Mouse (Mus musculus): ENCODE measurements at regions not wholly inside any gene's neighbourhood (a gene's known extent, or its start where the extent isn't known, plus 50 kb on each side); places are given as distances from the start of the nearest gene placed in this dataset.

DNA sequence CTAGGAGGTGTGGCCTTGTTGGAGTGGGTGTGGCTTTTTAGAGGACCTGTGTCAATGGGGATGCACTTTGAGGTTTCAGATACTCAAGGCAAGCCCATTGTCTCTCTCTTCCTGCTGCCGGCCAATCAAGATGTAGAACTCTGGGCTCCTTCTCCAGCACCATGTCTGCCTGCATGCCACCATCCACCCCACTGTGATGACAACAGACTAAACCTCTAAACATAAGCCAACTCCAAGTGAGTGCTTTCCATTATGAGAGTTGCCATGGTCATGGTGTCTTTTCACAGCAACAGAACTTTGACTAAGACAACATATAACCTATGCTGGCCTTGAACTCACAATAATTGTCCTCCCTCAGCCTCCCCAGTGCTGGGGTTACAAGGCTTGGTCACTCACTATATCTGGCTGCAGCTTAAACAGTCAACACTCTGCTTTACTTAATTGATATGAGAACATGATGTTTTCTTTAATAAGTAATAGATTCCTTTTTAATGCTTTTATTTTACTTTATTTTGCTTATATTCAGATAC is 246.7 kb upstream of the Tsc22d2 start:
- H3K9me3 ChIP-seq (ENCODE audit: control insufficient read depth): no peaks in the 10 kb centered on the region
- H3K4me3 ChIP-seq (ENCODE audit: low read depth, low read length): no peak overlapping the region
- no peak for ATAC-seq
- WGBS: 95% methylated on average over 1 of the region's 1 CpGs
- H3K4me2 ChIP-seq (replicated peaks; ENCODE audit: low read depth): no peak overlapping the region
- no peaks in the 10 kb centered on the region for H3K36me3 ChIP-seq (ENCODE audit: control insufficient read depth, insufficient read depth)
- no peaks in the 10 kb centered on the region for H3K4me1 ChIP-seq (replicated peaks; ENCODE audit: control insufficient read depth, insufficient read depth, low read length)
- TF ChIP-seq CTCF (IDR thresholded peaks at IDR 0.05; ENCODE audit: low read depth): no peak
- no peak overlapping the region for H3K27ac ChIP-seq (ENCODE audit: low read depth, low read length)
- H3K9ac ChIP-seq (ENCODE audit: low read depth, low read length): no peak overlapping the region
- no peaks in the 10 kb centered on the region for H3K27me3 ChIP-seq (replicated peaks; ENCODE audit: control insufficient read depth, insufficient read depth, low read length)

DNA sequence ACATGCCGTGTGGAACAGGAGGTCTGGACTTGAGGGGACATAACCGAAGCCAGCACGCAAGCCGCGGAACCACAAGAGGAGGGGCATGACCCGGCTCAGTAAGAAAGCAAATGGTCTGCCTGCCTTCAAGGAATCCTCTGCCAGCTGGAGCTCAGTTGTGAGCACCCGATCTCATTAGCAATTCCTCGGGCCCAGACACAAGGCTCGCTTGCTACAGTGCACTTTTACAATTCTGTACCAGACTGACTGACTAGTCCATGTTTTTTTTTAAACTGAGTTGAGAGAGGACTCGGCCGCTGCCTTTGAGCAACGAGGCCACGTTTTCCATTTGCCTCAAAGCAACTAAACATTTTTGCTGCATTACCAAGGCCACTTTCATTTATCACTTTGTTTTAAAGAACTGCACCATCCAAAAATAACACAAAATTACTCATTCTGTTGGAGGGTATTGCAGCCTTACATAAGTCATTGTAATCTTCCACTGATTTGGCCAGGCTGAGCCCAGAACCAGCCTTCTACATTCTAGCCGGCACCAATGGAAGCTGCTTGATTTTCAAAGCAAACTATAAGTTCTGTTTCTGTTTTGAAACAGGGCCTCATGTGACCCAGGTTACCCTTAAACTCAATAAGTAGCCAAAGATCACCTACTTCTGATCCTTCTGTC is 245.9 kb upstream of the Tsc22d2 start:
- Histone ChIP-seq H3K4me3 (ENCODE audit: low read depth, low read length) (no peak overlapping the region), H3K4me1 (replicated peaks; ENCODE audit: control insufficient read depth, insufficient read depth, low read length) (no peaks in the 10 kb centered on the region), H3K36me3 (ENCODE audit: control insufficient read depth, insufficient read depth) (no peaks in the 10 kb centered on the region), H3K9ac (ENCODE audit: low read depth, low read length) (no peak overlapping the region), H3K9me3 (ENCODE audit: control insufficient read depth) (no peaks in the 10 kb centered on the region), H3K4me2 (replicated peaks; ENCODE audit: low read depth) (no peak overlapping the region), H3K27me3 (replicated peaks; ENCODE audit: control insufficient read depth, insufficient read depth, low read length) (no peaks in the 10 kb centered on the region), H3K27ac (ENCODE audit: low read depth, low read length) (no peak overlapping the region)
- no peak for ATAC-seq
- 62% methylated on average over 14 of the region's 14 CpGs for WGBS
- no peak for TF ChIP-seq CTCF (IDR thresholded peaks at IDR 0.05; ENCODE audit: low read depth)

GRCm38 (mm10) chr3:58169786-58170185 is 244.7 kb upstream of the Tsc22d2 start:
- ATAC-seq: no peak
- no peak for TF ChIP-seq CTCF (IDR thresholded peaks at IDR 0.05; ENCODE audit: low read depth)
- 95% methylated on average over 6 of the region's 6 CpGs for WGBS

GRCm38 (mm10) chr3:58172096-58172495 is 242.4 kb upstream of the Tsc22d2 start:
- no peak for TF ChIP-seq CTCF (IDR thresholded peaks at IDR 0.05; ENCODE audit: low read depth)
- 77% methylated on average over 5 of the region's 5 CpGs for WGBS
- no peak overlapping the region for H3K4me2 ChIP-seq (replicated peaks; ENCODE audit: low read depth)
- H3K4me1 ChIP-seq (replicated peaks; ENCODE audit: control insufficient read depth, insufficient read depth, low read length): no peaks in the 10 kb centered on the region
- no peaks in the 10 kb centered on the region for H3K36me3 ChIP-seq (ENCODE audit: control insufficient read depth, insufficient read depth)
- no peak for ATAC-seq
- H3K27ac ChIP-seq (ENCODE audit: low read depth, low read length): no peak overlapping the region
- no peaks in the 10 kb centered on the region for H3K27me3 ChIP-seq (replicated peaks; ENCODE audit: control insufficient read depth, insufficient read depth, low read length)
- no peaks in the 10 kb centered on the region for H3K9me3 ChIP-seq (ENCODE audit: control insufficient read depth)
- H3K9ac ChIP-seq (ENCODE audit: low read depth, low read length): no peak overlapping the region
- H3K4me3 ChIP-seq (ENCODE audit: low read depth, low read length): no peak overlapping the region

More at GRCm38 (mm10) chr3:58169786-58170185, 244.7 kb upstream of the Tsc22d2 start:
- H3K9me3 ChIP-seq (ENCODE audit: control insufficient read depth): no peaks in the 10 kb centered on the region
- no peaks in the 10 kb centered on the region for H3K36me3 ChIP-seq (ENCODE audit: control insufficient read depth, insufficient read depth)
- no peaks in the 10 kb centered on the region for H3K27me3 ChIP-seq (replicated peaks; ENCODE audit: control insufficient read depth, insufficient read depth, low read length)
- no peak overlapping the region for H3K4me3 ChIP-seq (ENCODE audit: low read depth, low read length)
- H3K4me1 ChIP-seq (replicated peaks; ENCODE audit: control insufficient read depth, insufficient read depth, low read length): no peaks in the 10 kb centered on the region
- H3K4me2 ChIP-seq (replicated peaks; ENCODE audit: low read depth): no peak overlapping the region
- no peak overlapping the region for H3K9ac ChIP-seq (ENCODE audit: low read depth, low read length)
- H3K27ac ChIP-seq (ENCODE audit: low read depth, low read length): no peak overlapping the region

- TF ChIP-seq CTCF (IDR thresholded peaks at IDR 0.05; ENCODE audit: low read depth): no peak
- WGBS: 92% methylated on average over 1 of the region's 1 CpGs
- no peak for ATAC-seq
- Histone ChIP-seq H3K4me3 (ENCODE audit: low read depth, low read length) (no peak overlapping the region), H3K4me2 (replicated peaks; ENCODE audit: low read depth) (no peak overlapping the region), H3K9me3 (ENCODE audit: control insufficient read depth) (no peaks in the 10 kb centered on the region), H3K27ac (ENCODE audit: low read depth, low read length) (no peak overlapping the region), H3K27me3 (replicated peaks; ENCODE audit: control insufficient read depth, insufficient read depth, low read length) (no peaks in the 10 kb centered on the region), H3K36me3 (ENCODE audit: control insufficient read depth, insufficient read depth) (no peaks in the 10 kb centered on the region), H3K4me1 (replicated peaks; ENCODE audit: control insufficient read depth, insufficient read depth, low read length) (no peaks in the 10 kb centered on the region), H3K9ac (ENCODE audit: low read depth, low read length) (no peak overlapping the region)
Observed at GRCm38 (mm10) chr3:58173821-58174220, 240.7 kb upstream of the Tsc22d2 start.

GRCm38 (mm10) chr3:58181715-58182114 is 232.8 kb upstream of the Tsc22d2 start:
- no peak overlapping the region for H3K27ac ChIP-seq (ENCODE audit: low read depth, low read length)
- no peak overlapping the region for H3K9ac ChIP-seq (ENCODE audit: low read depth, low read length)
- H3K27me3 ChIP-seq (replicated peaks; ENCODE audit: control insufficient read depth, insufficient read depth, low read length): no peaks in the 10 kb centered on the region
- no peak for TF ChIP-seq CTCF (IDR thresholded peaks at IDR 0.05; ENCODE audit: low read depth)
- H3K4me3 ChIP-seq (ENCODE audit: low read depth, low read length): no peak overlapping the region
- ATAC-seq: no peak
- H3K36me3 ChIP-seq (ENCODE audit: control insufficient read depth, insufficient read depth): no peaks in the 10 kb centered on the region
- no peak overlapping the region for H3K4me2 ChIP-seq (replicated peaks; ENCODE audit: low read depth)
- H3K9me3 ChIP-seq (ENCODE audit: control insufficient read depth): no peaks in the 10 kb centered on the region
- 54% methylated on average over 3 of the region's 3 CpGs for WGBS
- no peaks in the 10 kb centered on the region for H3K4me1 ChIP-seq (replicated peaks; ENCODE audit: control insufficient read depth, insufficient read depth, low read length)

All from intestine, postnatal 0 days (tissue).